Mouse (Mus musculus): ENCODE measurements at regions not wholly inside any gene's neighbourhood (a gene's known extent, or its start where the extent isn't known, plus 50 kb on each side); places are given as distances from the start of the nearest gene placed in this dataset.

DNA sequence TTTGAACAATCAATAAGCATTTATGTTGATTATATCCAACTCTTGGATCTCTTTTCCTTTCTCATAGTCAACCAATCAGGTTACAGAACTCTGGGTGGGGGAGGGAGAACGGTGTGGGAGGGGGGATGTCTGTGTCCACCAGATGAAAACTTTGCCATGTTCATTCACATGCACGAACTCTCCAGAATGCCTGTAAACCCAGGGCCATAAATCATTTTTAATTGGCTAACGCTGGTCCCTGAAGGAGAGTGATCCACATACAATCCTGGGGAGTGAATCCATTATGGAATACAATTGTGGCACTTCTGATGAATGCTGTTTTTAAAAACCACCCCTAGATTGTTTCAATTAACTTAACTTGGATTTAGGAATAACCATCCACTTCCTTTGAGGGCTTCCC is 194.1 kb upstream of the Prickle1 start:
- DNase-seq (ENCODE audit: low read depth, low spot score): no peak

DNA sequence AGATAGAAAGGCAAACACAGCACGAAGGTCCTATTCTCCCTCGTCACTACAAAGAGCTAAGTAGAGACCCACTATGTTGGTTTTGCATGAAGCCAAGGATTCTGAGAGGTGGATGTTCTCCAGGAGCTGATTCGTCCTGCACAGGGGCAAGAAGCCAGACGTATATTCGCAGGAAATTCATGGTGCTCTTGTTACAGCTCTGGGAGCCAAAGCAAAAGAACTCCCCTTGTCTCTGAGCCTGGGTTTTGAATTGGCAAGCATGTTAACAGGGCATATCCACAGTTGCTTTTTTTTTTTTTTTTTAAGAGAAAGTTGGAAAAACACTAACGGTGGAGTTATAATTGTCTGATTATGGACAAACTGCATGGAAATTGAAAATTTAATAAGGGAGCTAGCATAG is 191.7 kb upstream of the Prickle1 start:
- DNase-seq (ENCODE audit: low read depth, low spot score): no peak

DNA sequence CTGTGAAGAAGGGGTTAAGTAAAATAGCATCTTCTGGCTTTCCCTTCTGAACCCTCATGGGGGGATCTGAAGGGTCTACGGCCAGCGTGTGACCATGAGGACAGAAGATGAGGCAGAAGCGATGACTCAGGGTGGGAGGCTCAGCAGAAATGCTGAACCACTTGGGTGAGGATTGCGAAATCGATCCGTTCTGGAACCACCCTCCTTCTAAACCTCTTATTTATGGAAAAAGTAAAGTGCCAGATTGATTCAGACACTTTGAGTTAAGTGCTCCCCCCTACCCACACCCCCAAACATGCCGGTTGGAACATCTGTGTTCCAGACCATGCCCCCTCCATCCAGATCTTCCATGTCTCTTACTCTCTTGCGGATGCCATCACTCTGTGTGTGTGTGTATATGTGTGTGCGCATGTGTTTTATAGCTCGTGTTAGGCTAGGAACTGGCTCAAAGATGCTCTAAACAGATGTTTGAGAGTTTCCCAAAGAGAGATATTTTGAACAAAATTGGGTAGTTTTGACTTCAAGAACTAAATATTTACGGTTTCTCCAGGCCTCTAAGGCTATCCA is 190.2 kb upstream of the Prickle1 start:
- no peak for DNase-seq (ENCODE audit: low read depth, low spot score)

DNA sequence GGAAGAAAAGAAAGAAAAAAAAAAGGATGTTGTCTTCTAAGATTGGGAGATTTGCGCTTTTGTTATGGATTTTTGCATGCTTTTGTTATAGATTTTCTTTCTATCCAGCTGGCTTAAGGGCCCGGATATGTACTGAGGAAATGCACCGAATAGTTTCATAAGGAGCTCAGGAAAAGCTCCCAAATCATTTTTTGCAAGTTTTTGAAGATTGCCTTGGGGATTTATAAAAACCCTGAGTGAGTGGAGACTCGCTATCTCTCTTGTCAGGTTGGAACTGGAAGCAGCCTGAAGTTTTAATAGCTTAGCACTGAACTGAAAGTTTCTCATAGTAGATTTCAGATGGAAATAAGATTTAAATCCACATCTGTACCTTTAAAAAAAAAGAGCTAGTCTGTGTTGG is 188.0 kb upstream of the Prickle1 start:
- DNase-seq (ENCODE audit: low read depth, low spot score): no peak

DNA sequence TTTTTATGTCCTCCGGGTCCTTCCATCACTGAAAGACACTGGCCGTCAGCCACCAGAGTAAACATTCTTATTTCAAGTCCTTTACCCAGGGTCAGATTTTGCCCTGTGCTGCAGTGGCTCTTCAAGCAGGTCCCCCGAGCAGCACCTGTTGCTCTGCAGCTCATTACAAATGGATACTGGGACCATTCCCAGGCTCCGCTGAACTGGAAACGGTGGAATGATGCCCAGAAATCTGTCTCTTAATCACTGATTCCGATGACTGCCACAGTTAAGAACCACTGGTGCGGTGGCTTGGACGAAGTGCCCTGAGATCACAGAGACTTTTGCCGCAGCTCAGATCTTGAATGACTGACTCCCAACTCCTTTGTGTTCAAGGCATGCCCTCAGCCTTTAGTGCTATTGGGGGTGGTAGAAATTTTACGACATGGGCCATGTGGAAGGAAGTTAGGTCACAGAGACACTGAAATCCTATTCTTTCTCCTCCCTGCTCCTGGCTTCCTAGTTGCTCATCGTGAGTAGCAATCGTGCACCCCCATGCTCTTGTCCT is 179.6 kb upstream of the Prickle1 start:
- DNase-seq (ENCODE audit: low read depth, low spot score): no peak

DNA sequence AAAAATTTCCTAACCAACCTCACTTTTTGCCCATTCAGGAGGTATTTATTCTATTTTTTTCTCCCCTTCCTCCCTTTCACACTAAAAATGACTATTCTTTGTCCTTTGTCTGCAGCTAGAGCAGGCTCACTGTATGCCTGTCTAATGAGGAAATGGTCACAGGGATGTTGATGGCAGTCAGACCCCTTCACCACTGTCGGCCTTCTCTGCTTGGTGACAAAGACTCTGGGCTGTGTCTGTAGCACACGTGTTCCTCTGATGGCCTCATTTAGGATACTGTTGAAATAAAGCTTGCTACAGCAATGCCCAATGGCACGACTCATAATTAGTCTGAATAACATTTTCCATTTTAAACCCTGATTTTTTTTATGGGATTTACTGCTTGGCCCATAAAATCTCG is 178.6 kb upstream of the Prickle1 start:
- DNase-seq (ENCODE audit: low read depth, low spot score): no peak

DNA sequence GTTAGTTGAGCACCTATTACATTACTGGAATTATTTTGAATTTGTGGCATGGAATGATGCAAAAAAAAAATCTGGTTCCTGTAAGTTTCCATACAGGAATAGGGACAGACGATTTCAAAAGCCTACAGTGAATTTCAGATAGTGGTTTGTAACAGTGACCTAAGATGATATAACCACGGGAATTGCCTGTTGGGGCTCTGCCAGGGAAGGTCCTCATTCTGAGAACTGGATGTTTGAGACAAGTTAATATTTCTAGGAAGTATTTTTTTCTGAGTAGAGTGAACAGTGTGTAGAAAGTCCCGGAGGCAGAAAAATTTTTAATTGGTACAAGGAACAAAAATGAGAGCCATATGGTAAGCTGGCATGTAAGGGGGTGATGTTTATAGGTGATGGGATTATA is 171.3 kb upstream of the Prickle1 start:
- DNase-seq (ENCODE audit: low read depth, low spot score): no peak

DNA sequence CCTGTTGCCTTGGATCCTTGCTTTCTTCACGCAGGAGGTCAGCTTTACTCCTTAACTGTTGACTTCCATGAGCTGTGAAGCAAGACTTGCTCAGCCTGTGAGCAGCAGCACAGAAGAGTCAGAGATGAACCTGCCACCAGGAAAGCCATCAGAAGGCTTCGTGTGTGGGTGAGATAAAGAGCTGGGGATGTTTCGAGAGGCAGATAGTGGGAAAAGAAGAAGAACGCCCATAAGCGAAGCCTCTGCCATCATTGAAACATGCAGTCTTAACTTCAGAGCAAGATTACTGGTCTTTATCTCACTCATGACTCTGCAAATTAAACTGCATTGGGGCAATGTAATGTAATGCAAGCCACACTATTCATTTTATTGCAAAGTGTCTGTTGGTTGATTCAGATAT is 167.4 kb upstream of the Prickle1 start:
- no peak for DNase-seq (ENCODE audit: low read depth, low spot score)

DNA sequence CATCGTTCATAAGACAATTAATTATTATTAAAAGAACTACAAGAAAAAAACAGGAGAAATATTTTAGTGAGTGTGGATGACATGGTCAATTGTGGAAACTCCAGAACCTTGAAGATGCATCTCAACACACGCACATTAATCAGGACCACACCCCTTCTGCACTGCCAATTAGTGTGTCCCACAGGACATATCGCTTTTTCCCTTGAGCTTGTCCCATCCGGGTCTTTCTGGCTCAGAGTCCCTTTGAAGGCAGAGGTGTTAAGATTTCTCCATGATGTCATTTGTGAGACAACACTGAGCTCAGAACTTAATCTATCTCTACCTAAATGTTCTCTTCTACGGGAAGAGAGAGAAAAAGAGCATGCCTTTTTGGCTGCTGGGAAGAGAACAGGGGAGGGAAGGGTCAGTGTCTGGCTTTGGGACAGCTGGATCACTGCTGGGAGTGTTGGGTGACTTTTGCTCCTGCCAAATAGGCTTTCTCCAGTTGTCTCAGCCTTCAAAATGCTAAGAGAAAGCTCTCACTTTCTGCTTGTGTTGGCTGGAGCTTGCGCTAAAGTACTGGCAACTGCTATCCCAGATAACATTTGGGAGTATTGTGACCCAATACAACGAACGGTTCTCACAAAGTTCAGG is 162.6 kb upstream of the Prickle1 start:
- no peak for DNase-seq (ENCODE audit: low read depth, low spot score)

DNA sequence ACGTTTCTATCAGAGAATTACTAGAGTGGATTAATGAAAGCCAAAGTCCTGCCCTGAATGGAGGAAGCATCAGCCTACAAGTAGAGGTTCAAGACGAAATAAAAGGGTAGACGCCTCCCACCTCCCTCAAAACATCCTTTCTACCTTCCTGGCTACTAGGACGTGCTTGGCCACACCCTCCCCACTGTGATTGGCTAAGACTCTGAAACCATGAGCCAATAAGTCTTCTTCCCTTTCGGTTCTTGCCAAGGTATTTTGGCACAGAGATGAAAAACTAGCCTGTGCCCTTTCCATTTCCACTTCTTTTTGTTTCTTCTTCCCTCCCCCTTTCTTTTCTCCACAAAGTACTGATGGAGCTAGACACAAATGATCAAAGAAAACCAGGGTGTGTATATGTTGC is 160.3 kb upstream of the Prickle1 start:
- DNase-seq (ENCODE audit: low read depth, low spot score): no peak

DNA sequence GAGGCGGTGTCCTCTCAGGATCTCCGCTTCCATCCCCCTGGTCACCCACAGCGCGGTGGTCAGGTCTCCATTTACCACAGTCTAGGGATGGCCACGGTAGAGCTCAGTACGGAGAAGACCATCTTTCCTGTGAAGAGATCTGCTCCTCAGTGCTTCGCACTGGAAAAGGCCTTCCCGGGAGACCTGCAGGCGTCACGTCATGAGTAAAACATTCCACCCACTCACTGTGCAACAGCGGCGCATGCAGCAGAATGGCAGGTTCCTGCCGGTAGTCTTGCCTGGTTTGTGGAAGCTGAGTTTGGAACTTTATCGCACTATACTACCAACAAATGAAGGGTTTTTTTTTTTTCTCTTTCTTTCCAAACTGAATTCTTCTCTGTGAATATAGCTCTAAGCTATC is 156.1 kb upstream of the Prickle1 start:
- DNase-seq (ENCODE audit: low read depth, low spot score): no peak

DNA sequence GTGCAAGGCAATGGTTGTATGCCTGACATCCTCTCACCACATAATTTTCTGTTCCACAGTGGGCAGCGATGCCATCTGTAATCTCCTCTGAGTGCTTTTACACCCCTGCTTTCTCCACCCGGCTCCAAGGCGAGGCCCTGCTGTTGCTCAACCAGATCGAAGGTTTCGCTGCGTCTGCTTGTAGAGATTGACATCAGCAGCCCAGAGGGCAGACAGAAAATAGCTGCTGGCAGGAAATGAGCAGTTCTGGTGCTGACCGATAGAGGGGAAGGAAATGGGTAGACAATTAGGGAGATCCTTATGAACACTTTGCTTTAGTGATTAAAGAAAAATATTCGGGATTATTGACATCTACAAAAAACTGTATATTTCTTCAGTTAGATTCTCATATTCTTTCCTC is 155.3 kb upstream of the Prickle1 start:
- DNase-seq (ENCODE audit: low read depth, low spot score): no peak

DNA sequence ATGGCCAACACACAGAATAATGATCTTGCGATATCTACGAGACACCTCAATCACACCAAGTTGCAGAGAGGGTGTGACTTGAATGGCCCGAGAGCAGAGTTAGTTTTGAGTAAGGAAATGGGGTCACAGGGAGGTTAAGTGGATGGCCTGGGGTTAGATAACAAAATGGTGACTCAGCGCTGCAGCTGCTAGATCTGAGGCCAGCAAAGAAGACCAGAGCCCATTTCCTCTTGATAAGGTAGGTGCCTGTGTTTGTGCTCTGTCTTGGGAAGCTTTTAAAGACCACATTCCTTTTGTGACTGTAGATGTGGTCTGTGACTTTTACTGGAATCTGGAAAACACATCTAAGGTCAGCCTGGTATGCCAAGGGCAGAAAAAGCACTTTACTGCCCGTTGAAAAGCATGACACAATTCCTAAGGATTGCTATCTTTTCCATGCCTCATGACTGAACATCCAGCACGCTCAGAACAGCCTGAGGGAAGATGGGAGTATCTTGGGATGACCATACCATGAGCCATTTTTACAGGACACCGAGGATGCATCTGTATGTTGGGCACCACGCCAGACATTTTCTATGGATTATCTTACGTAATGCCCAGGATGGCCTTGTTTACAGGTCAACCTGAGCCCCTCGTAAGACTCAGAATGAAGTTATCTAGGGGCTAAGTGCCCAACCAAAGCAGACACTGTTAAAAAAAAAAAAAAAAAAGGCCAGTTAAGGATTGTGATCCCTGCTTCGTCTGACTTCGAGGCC is 148.7 kb upstream of the Prickle1 start:
- no peak for DNase-seq (ENCODE audit: low read depth, low spot score)

DNA sequence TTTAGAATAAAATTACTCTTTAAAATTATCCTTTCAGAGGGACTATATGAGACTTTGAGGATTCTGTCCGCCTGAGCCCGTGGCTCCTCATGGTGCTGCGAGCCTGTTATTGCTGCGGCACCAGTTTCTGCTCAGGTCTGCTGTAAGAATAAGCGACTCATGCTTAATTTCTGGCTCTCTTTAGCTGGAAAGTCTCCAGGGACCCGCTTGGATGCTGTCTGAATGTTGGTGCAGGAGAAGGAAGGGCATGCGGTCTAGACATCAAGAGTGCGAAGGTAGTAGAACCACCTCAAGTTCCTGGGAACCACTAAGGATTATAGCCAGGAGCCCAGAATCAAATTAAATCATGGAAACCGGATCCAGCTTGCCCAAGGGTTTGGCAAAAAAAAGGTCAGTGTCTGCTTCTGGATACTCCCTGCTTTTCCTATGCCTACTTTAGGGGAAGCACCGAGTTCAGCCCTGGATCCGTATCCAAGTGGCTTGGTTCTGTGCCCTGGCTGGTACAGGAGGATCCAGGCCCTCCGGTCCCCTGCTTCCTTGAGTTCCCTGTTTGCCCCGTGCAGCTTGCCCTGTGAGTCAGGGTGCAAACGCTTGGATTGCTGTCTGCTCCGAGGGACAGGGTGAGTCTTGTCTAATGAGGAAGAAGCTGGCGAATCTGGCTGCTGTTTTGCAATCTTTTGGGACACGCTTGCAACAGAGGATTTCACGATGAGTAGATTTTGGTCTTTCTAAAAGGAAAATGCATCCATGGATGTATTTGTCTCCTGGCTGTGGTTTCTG is 138.2 kb upstream of the Prickle1 start:
- DNase-seq (ENCODE audit: low read depth, low spot score): no peak

DNA sequence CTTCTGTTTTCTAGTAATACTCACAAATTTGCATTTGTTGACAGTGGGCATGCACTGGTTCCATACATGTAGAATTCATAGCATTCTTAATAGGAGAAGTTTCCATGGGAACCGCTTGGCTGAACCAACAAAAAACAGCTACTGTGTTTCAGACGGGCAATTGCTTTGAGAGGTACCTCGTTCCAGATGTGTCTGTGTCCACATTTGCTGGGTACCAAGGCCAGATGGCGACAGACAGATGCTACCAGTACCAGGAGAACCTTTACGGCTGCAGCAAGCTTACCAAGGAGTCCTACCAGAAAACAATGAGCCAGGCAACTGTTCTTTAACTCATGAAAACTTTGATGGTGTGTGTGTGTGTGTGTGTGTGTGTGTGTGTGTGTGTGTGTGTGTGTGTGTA is 137.1 kb upstream of the Prickle1 start:
- no peak for DNase-seq (ENCODE audit: low read depth, low spot score)

DNA sequence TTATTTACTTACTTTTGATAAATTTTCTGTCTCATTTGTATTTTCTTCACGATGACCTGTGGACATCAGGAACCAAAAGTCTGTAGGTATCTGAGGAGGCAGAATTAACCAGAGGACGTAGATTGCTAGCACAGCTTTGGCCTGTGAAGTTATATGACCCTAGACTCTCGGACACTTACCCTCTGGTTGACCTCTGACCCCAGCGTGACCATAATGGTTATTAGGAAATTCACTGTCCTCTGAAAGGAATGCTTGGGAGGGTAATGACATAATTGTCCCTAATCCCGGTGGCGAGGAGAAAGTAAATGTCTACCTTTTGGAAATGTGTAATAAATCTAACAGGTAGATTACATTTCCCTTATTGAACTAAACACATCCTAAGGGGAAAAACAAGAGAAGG is 135.5 kb upstream of the Prickle1 start:
- no peak for DNase-seq (ENCODE audit: low read depth, low spot score)

DNA sequence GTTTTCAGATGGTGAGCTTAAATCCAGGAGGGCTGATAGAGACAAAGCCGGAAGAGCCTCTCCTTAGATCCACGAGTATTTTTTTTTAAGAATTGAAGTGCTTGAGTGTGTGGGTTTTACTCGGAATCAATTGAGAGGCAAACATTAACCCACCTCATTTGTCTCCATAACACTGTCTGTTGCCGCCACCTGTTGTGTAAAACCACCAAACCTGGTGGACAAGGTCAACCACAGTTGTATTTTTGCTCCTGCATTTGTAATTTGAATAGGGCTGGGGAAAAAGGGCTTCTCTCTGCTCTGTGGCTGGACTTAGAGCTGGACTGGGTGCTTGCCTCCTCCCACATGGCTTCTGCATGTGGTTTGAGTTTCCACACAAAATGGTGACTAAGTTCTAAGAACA is 119.8 kb upstream of the Prickle1 start:
- no peak for DNase-seq (ENCODE audit: low read depth, low spot score)

DNA sequence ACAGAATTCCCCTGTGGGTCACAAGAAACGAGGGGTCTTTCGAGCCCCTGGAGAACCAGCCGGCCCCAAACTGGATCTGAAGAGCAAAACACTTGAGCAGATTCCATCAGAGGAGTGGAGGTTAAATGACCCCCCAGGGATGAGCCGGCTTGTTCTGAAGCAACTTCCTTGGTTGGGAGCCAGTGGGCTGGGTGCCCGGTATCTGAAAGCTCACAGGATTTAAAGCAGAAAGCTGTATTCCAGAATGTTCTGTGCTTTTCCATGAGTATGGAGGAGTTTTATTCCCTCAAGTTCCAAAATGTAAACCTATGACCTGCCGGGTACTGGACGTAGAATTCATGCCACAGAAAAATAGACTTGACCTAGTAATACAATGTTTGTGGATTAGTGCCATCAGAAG is 117.7 kb upstream of the Prickle1 start:
- DNase-seq (ENCODE audit: low read depth, low spot score): no peak

DNA sequence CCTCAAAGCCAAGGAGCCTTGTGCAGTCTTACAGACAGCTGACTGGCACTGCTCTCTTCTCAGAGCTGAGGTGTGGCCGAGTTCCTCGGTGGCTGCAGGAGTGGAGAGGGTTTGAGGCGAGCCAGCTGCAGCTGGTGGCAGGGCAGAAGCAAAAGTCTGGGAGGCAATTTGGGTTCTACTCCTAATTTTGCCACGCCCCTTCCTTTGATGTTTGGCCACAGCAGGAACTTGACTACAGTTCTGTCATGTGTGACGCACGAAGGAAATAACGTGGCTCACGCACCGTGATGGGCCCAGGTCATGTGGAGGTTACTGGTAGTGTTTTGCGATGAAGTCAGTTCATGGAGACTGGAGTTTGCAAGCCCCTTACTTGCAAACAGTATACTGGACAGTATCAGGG is 116.9 kb upstream of the Prickle1 start:
- no peak for DNase-seq (ENCODE audit: low read depth, low spot score)

DNA sequence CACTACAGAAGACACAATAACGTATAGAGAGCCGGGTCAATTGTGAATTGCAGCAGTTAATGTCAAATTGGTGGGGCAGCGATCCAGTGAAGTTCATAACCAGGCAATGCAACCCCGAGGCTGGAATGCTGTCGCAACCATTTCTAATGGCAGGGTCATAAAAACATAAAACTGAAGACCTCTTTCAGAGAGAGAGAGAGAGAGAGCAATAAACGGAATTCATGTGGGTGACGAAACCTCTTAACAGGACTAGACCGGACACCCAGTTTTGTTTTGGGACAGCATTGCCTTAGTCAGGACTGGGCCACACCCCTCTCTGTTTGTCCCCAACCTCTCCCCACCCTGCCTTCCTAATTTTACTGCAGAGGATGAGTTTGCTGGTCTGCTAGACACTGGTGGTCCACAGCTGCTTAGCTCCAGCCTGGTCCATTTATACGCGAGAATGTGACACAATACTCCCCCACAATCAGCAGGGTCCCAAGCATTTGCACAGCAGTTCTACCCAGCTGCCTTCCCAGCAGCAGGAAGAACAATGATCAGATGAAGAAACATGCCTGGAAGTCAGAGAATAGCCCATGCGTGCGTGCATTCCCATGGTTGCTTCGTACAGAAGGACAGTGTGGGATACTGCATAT is 115.6 kb upstream of the Prickle1 start:
- no peak for DNase-seq (ENCODE audit: low read depth, low spot score)

DNA sequence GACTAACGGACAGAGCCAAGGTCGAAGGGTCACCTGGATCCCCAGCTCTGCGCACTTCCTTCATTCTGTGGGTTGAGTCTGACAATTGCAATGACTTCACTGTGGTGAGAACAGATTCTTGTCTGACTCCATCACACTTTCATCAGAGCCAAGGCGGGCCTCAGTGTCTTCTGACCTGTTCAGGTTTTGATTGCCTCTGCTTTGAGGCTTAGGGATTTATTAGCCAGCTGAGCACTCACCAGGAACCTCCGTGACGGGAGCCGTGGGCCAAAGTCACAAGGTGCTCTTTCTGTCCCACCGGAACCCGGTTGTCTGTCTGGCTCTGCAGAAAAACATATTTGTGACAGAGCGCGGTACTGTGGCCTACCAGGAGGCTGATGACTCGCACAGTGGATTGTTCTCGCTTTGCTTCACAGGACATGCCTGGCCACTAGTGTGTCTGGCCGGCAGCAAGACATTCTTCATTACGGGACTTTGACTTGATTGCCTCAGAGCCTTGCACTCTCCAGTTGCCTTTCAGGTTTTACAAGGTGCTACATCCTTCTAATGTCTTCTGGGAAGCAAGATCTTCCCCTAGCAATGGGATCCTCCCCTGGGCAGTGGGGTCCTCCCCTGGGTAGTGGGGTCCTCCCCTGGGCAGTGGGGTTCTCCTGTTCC is 114.9 kb upstream of the Prickle1 start:
- no peak for DNase-seq (ENCODE audit: low read depth, low spot score)

Data from ES-CJ7 (cell line).